Mouse (Mus musculus): ENCODE measurements at regions not wholly inside any gene's neighbourhood (a gene's known extent, or its start where the extent isn't known, plus 50 kb on each side); places are given as distances from the start of the nearest gene placed in this dataset.

DNA sequence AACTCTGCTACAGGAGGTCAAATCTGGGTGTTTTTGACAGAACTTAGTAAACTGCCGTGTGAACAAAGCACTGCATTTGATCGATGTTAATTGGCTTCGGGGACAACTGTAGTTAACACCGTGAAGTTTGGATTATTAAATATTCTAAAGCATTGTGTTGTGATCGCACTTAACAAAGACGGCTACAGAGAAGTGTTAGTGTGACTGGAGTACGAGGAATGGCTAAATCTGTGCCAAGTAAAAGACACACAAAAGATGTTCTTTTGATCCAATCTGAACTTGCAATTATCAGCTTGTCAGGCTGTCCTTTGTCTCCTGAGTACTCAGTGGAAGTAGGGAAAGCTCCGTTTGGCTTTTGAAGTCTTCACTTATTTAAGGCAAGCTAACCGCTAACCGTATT is 259.7 kb downstream of the Tmem182 start:
- no peak for DNase-seq (ENCODE audit: low read depth, low spot score)

DNA sequence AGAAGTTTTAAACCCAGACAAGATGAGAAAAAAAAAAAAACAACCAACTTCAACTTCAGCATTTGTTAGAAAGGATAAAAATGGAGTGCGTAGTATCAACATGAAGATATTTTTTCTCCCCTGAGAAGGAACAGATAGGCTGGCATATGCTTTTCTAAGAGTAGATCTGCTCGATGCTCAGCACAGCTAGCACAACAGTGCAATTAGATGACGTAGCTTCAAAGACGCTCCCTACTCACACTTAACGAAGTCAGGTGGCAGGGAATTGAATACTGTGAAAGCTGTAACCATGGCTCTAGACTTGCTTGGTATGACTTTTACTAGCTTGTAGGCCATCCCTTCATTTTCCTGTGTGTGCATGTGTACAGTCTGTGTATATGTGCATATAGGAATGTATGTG is 299.5 kb downstream of the Tmem182 start:
- DNase-seq (ENCODE audit: low read depth, low spot score): no peak

DNA sequence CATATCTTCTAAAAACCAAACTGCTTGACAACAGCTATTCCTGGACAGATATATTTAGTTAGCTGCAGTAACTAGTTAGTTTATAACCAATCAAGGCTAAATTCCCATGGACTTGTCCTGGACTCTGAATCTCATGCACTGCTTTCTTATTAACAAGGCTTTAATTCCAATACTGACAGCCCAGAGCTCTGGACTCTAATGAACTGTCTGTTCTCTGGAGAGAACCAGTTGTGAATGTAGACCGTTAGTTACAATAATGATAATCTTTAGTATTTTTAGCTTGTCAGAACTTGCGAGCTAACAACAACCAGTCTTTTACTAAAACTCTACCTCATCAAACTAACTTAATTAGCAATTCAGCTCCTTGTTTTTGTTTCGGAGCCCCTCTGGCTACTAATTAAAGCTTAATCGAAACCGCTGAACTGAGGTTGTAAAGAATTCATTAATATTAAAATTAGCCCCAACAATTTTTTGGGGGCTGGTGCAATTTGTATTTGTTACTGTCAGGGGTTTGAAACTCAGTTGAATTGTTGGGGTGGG is 316.3 kb downstream of the Tmem182 start:
- no peak for DNase-seq (ENCODE audit: low read depth, low spot score)

- DNase-seq (ENCODE audit: low read depth, low spot score): peak; percentile 14
Measured at GRCm38 (mm10) chr1:41131410-41131809, 326.0 kb downstream of the Tmem182 start.

GRCm38 (mm10) chr1:41133143-41133542 is 327.7 kb downstream of the Tmem182 start:
- no peak for DNase-seq (ENCODE audit: low read depth, low spot score)

- DNase-seq (ENCODE audit: low read depth, low spot score): no peak
Measured at GRCm38 (mm10) chr1:41133946-41134345, 328.5 kb downstream of the Tmem182 start.

- DNase-seq (ENCODE audit: low read depth, low spot score): no peak
Measured at GRCm38 (mm10) chr1:41139725-41140124, 334.3 kb downstream of the Tmem182 start.

GRCm38 (mm10) chr1:41140542-41140941 is 335.1 kb downstream of the Tmem182 start:
- no peak for DNase-seq (ENCODE audit: low read depth, low spot score)

DNA sequence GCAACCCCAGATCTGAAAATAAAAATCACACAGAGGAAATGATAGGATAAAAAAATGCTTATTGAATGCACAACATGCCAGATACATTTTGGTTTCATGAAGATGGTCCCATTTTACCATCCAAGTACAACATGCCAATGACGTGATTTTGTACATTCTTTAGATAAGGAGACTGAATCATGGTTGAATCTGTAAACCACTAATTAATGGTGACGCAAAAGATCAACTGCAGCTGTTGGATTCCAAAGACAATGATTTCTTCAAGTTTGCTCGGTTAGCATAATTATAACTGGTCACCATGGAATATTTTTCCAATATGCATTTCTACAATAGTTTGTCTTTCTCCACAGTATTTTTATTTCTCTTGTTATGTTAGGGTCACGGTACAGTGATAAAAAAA is 336.6 kb downstream of the Tmem182 start:
- DNase-seq (ENCODE audit: low read depth, low spot score): no peak

- no peak for DNase-seq (ENCODE audit: low read depth, low spot score)
Measured at GRCm38 (mm10) chr1:41152516-41152915, 347.1 kb downstream of the Tmem182 start.

DNA sequence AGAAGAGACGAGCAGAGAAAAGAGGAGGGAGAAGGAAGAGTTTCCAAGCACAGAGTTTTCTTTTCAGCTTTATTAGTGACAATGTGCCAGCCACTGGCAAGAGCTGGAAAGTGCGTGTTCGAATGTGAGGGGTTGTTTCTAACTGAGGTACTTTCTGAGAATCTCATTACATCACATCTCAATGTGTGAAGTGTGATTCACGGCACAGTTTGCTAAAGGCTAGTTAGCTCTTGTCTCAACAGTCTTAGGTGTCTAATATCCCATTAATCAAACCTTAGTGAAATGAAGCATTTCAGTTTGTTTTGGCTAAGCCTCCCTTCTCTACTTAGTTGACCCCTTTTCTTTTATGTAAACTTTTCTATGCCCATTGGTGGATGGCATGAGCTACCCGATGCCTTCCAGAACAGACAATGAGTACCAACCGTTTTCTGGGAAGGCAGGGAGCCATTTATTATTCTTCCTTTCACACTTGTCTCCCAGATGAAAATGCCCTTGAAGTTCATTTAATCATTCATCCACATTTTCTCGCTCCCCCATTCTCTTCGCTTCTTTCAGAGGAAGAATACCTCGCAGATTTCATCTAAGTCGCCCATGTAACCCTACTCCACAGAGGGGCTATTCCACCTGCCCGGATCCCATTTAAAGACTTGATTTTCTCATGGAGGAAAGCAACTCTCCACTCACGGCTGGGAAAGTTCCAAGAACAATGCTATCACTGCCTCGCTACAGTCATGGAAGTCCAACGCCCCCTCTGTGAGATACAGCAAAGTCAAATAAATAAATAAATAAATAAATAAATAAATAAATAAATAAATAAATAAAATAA is 348.0 kb downstream of the Tmem182 start:
- DNase-seq (ENCODE audit: low read depth, low spot score): no peak

GRCm38 (mm10) chr1:41154198-41154597 is 348.8 kb downstream of the Tmem182 start:
- no peak for DNase-seq (ENCODE audit: low read depth, low spot score)

- DNase-seq (ENCODE audit: low read depth, low spot score): no peak
Measured at GRCm38 (mm10) chr1:41156946-41157345, 351.5 kb downstream of the Tmem182 start.

DNA sequence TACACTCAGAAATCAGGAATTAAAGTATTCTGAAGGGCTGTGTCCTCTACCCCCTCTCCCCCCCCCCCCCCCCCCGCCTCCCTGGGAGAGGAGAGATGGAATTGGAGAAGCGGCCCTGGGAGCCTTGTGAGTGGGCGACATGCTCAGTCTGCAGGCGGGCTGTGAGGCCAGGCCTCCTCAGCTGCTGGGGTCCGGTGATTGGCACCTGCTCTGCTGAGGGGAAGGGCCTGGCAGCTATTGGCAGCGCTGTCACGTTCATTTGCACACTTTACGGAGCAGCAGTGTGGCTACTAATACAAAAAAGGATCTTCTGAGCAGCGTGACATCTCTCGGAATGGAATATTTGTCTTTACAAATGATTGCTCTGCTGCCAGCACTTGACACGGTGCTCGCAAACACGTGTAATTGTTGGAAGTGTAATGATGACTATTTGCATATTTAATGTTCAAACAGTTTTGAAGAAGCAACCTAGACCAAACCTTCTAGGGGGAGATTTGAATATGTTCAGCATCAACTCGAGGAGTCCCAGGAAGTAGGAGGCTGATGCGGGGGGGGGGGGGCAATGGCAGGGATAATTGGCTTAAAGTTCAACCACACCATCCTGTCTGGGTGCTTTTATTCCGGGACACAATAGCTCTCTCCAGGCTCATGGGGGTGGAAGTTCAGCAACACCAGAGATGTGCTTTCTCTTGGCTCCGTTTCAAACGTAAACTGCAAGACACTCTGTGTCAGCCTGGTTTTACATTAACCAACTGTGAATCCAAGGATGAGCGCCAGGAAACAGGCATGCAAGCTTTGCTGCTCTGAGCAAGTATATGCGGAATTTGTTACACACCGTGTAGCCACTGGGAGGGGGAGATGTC is 352.5 kb downstream of the Tmem182 start:
- no peak for DNase-seq (ENCODE audit: low read depth, low spot score)

GRCm38 (mm10) chr1:41165878-41166786 is 360.7 kb downstream of the Tmem182 start:
- DNase-seq (ENCODE audit: low read depth, low spot score): no peak

DNA sequence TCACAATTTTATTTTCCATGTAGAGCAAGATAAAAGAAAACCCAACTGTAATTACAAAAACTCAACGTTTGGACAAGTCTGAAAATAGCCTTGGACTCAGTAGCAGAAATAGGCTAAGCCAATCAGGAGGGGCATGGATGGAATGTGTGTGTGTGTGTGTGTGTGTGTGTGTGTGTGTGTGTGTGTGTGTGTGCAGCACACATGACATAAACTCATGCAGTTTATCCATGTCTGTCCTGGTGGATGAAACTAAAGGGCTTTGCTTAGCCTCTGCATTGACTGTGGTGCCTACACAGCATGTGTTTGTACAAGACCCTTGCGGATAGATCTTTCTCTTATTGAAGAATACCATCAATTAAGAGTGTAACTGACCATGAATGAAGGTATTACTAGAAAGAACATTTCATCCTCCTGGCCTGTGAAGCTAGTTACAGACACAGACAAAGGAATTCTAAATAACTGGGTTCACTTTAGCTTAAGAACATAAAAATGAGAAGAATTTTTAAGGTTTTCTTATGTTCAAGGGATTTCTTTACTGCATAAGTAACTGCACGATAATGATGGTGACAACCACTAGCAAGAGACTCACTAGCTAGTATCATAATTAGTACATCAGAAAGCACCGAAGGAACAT is 361.5 kb downstream of the Tmem182 start:
- DNase-seq (ENCODE audit: low read depth, low spot score): no peak

- no peak for DNase-seq (ENCODE audit: low read depth, low spot score)
Measured at GRCm38 (mm10) chr1:41186991-41187390, 381.6 kb downstream of the Tmem182 start.

DNA sequence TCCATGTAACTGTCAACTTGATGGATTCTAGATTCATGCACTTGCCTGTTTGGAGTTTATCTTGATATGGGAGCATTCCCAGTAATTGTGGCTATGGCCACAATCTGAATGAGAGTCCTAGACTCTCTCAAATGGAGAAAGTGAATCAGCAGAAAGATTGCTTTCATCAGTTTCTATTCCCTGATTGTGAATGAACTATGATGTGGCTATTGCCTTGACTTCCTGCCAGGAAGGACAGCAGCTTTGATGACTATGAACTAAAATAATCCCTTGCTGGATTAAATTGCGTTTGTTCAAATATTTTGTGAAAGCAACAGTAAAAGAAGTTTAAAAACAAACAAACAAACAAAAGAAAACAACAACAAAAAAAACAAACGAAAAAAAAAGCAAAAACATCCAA is 407.5 kb downstream of the Tmem182 start:
- DNase-seq (ENCODE audit: low read depth, low spot score): no peak

DNA sequence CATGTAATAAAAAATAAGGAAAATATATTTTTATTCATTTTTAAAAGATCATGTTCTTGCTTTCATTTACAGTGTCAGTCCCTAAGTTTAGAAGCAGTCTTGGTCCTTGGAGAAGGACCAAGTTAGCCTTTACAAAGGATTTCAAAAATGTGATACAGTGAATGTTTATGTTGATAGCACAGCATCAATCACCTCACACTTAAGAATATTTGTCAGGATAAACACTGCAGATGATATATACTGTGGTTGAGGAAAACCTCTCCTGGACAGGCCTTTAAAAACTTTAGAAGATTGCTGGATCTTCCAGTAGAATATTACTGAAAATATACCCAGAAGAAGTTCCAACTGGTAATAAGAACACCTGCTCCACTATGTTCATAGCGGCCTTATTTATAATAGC is 420.4 kb downstream of the Tmem182 start:
- no peak for DNase-seq (ENCODE audit: low read depth, low spot score)

- DNase-seq (ENCODE audit: low read depth, low spot score): no peak
Measured at GRCm38 (mm10) chr1:41235335-41235734, 429.9 kb downstream of the Tmem182 start.

- no peak for DNase-seq (ENCODE audit: low read depth, low spot score)
Measured at GRCm38 (mm10) chr1:41243000-41243399, 437.6 kb downstream of the Tmem182 start.
